Mouse (Mus musculus): ENCODE results near the gene Pxt1.

Pxt1 gene

DNA sequence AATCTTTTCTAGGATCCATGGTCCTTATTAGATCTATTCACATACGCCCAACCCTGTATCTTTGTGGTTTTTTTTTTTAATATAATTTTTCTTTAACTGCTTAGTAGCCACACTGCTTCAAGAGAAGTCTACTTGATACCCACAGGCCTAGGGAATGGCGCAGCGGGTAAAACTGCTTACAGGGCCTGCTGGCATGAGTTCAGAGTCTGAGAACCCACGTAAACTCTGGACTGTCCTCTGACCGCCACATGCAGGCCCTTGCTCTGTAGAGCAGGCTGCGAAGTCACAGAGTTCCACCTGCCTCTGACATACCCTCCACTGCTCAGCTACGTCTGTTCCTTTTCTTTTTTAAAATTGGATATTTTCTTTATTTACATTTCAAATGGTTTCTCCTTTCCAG, 841 bp upstream of the Pxt1 start:
- DNase-seq, result peak; percentile 83

DNA sequence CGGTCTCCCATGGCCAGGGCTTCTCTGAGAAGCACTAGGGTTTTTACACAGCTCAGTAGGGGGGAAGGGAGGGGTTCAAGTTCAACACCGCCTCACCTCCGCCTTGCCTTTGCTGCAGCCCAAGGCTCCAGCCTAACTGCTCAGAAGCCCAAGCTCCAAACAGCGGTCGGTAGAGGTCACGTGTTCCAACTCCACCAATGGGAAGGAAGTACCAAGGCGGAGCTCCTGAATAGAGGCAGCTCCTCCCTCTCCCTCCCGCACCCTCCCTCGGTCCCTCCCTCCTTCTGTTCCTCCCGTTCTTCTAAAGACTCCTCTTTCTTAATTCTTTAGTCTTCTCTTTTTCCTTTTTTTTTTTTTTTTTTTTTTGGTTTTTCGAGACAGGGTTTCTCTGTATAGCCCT, 1.5 kb downstream of the Pxt1 start:
- no peak for DNase-seq

DNA sequence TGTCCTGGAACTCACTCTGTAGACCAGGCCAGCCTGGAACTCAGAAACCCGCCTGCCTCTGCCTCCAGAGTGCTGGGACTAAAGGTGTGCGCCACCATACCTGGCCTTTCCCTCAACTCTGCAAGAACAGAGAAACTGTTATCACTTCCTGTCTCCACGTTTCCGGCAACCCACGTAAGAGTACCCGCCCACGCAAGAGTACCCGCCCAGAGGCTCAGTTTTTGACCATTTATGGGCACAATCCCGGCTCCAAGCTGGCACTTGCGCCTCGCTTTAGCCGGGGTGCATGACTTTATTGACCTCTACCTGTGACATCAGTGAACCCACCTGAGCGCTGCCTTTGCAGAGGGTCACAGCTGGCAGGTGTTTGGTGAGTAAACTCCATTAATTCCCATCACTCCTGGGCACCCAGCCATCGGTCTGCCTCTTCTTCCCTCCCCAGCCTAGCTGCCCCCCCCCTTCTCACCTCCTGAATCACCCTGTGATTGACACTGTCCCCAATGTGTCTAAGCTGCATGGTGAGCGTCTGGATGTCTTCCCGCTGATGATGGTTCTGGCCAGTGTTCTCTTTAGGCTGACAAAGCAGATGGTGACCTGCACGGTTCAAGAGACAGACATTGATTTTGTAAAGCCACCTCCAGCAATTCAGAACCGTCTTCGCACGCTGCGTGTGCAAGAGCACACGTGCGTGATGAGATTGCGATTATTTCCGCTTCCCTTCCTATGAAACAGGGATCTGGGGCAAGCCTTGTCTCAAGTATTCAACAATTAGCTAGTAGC, 2.7 kb downstream of the Pxt1 start:
- no peak for DNase-seq

DNA sequence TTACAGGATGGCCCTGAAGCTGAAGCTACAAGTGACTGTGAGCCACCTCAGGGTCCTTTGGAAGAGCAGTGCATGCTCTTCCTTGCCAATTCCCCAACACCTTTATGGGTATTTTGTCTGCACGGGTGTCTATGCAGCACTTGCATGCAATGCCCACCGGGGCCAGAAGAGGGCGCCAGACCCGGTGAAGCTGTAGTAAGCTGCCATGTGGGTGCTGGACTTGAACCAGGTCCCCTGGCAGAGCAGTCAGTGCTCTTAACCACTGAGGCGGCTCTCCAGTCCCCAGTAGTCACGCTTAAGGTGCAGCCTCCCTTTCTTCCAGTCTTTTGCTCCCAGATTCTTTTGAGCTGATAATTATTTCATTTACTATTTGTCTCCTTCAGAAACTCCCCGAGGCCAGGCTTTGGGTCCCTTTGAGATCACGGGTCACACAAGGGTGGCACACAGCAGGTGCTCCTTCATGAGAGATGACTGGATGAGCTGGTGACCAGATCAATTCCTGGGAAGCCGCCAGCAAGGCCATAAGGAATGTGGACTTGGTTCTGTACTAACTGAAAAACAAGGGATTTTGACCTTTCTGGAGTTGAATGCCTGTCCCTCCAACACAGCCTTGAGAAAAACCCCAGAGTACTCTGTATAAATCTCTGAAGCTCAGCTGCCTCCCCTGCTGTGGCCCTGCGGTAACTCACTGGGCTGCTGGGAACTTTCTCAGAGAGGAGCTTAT, 6.9 kb downstream of the Pxt1 start:
- DNase-seq, result peak; percentile 92

GRCm38 (mm10) chr17:28936133-28936532, 7.5 kb downstream of the Pxt1 start:
- DNase-seq, result no peak

GRCm38 (mm10) chr17:28934120-28934916, 9.3 kb downstream of the Pxt1 start:
- DNase-seq, result no peak

DNA sequence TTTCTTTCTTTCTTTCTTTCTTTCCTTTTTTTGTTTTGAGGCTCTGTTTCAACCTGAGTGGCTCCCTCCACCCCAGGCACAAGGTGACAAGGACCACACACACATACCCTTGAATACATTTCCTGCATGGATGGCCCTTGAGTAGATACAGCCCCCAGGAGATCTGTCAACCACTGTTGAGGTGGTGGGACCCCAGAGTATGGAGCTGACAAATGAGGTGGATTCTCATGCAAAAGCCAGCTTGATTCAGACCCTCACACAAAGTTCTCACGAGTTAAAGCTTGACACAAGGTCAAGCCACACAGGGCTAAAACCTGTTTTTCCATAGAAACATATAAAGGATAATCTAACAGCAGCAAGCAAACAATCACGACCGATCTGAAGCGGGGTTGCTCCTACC, 11.4 kb downstream of the Pxt1 start:
- no peak for DNase-seq

DNA sequence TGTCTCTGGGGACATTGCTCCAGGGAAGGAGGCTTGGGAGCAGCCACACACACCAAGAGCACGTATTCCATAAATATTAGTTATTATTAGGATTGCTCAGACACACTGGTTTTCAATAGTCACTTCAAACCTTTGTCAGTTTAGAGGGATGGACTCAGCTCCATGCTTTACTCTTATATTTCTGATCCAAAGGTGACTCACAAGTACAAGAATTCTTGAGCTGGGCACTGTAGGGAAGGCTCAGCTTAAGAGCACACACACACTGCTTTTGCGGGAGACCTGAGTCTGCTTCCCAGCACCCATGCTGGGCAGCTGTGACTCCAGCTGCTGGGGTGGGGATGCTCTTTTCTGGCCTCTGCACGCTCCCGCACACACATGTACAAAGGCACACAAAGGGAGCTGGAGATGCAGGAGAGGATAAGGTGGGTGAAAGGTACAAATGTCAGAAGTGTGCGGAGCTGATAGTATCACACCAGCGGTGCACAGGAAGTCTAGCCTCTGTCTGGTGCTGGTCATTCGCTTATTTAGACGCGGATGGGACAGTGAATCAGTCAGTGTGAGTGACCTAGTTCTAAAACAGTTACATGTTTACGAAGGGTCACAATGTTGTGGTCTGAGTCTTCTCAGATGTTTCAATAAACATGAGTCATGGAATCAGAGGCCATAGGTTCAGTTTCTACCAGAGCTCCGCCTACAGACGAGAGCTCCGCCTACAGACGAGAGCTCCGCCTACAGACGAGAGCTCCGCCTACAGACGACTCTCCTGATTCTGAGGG, 12.0 kb downstream of the Pxt1 start:
- peak; percentile 25 for DNase-seq

DNA sequence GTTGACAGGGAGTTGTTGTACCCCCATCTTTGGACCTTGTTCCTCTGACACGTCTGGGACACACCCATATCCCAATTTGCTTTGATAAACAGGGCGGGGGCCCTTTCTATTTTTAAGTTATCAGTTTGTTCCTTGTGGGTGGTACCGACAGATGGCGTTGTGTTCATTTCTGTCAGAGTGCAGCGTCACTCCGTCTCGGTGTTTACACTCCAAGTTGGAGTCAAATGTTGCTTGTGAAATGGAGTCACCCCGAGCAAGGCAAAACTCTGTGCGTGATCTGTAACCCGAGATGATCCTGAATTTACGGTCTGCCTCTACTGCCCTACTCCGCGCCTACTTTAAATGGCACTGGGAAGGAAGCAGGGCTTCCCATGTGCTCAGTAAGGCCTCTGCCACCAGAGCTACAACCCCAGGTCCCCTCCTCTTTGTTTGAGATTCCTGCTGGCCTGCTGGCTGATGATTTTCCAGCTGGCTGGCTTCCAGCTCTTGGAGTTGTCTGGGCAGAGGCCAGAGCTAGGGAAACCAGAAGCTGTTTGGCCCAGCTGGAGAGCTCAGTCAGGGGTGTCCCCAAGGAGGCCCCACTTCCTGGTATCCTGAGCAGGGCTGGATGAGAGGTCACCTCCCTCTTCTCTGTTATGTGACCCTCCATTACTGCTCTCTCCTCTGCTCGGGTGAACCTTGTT, 13.1 kb downstream of the Pxt1 start:
- peak; percentile 95 for DNase-seq

GRCm38 (mm10) chr17:28929369-28929768, 14.3 kb downstream of the Pxt1 start:
- no peak for DNase-seq

- no peak for DNase-seq
Observed at GRCm38 (mm10) chr17:28928004-28928403, 15.6 kb downstream of the Pxt1 start.

- peak; percentile 61 for DNase-seq
Observed at GRCm38 (mm10) chr17:28926866-28927635, 16.6 kb downstream of the Pxt1 start.

GRCm38 (mm10) chr17:28926380-28926779, 17.3 kb downstream of the Pxt1 start:
- DNase-seq, result peak; percentile 85

DNA sequence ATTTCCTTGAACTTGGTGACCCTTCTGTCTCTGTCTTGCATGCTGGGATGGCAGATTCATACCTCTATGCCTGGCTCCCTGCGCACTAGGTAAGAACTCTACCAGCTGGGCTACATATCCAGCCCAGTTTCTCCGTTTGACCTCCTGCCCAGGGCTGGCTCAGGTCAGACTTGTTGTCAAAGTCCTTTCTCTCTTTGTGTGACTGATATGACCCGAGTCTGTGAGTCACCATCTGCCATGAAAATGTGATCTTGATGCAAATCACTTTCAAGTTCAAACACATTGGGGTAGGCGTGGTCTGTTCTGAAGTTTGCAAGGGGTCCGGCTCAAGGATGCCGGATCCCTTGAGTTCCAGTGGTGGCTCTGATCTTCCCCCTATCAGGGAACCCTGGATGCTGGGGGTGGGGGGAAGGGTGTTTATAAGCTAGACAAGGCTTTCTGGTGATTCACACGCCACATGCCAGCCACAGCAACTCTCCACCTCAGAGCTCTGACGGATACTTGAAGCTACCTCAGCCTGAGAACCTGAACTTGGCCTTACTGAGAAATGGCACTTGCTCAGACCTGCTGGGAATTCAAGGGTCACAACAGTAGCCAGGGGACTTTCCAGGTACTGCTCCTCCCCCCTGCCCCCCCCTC, 18.6 kb downstream of the Pxt1 start:
- DNase-seq, result no peak

GRCm38 (mm10) chr17:28922096-28922495, 21.5 kb downstream of the Pxt1 start:
- DNase-seq, result no peak

GRCm38 (mm10) chr17:28921086-28921485, 22.6 kb downstream of the Pxt1 start:
- DNase-seq, result no peak

DNA sequence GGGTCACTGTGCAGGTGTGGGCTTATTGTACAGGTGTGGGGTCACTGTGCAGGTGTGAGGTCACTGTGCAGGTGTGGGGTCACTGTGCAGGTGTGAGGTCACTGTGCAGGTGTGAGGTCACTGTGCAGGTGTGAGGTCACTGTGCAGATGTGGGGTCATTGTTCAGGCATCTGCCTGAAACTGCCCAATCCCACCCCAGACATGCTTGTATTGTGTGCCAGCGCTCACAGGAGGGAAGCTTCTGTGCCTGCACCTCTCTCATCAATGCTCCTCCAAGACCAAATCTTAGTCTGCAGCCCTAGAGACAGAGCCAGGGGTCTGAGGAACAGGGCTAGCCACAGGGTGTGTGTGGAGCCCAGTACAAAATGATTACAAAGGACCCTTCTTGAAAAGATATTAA, 27.1 kb downstream of the Pxt1 start:
- DNase-seq, result no peak

DNA sequence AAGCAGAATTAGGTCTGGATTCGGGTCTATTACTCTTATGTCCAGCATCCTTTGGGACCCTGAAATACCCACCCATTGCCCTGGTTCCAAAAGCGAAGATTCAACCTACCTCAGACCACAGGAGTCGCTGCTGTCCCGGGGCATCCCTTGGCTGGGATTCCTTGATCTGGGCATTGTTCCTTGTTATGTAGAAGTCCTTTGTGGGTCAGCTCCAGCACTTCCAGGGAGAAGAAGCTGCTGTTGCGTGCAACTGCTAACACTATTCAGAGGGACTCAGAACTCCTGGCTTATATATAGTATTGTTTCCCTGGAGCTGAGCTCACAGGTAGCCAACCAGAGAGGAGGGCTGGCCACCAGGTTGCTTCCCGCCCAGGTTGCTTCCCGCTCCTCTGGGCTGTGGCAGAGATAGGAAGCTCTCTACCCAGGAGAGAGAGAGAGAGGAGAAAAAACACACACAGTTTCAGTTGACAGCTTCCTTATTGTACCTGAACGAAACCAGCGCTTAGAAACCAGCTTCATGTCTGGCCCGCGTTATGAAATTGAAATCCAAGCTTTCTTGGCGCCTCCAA, 28.5 kb downstream of the Pxt1 start, which contains the start of gene 4930539E08Rik:
4930539E08Rik (minus strand) TSS at position 265 of the 569 bp plus-strand sequence.
- no peak for DNase-seq

DNA sequence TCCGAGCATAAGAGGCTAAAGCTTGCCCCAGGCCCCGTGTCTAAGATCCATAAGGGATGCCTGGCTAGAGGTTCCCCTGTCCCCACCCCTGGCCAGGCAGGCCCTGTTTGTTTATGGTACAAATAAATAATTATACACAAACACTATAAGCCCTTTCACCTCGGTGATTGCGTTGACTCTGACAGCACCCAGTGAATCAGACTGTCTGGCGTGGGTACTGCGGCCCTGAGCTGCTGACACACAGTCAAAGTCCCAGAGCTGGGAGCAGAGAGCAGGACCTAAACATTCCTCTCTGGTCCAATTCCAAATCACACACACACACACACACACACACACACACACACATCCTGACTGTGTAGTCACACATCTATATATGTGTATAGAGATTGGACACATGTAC, 29.7 kb downstream of the Pxt1 start:
- no peak for DNase-seq

DNA sequence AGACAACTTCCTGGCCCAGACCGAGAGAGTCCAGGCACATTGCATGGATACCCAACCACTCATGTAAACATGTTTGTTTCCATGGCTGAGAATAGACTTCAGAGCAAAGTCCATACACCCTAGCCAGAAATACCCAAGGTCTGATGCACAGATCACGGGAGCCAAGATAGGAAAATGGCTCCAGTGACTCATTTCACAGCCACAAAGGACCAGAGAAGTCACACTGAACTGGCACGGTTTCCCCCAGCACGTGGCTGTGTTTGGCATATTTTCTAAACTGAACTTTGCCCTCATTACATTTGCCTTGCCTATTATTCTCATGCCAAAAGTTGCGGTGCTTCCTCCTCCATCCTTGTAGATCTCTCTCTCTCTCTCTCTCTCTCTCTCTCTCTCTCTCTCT, 30.4 kb downstream of the Pxt1 start:
- DNase-seq, result peak; percentile 91
